Mouse (Mus musculus): ENCODE results near the gene Snw1.
"Not testable (repeated sequence)": the region's sequence is repeated elsewhere in the genome, so short reads cannot be mapped to it uniquely, and the experiment has no call there.

Snw1 gene

GRCm38 (mm10) chr12:87471964-87472786, at the start of gene Snw1:
Gene Snw1 (minus strand): TSS chr12:87472274.
- peak; percentile 95 for DNase-seq (ENCODE audit: low spot score)

GRCm38 (mm10) chr12:87519616-87520015, 47.5 kb upstream of the Snw1 start:
- DNase-seq (ENCODE audit: low spot score) = not testable (repeated sequence)

- DNase-seq (ENCODE audit: low spot score) = not testable (repeated sequence)
These were observed 41.9 kb upstream of the Snw1 start, which contains the start of gene Gm8300 for GRCm38 (mm10) chr12:87514016-87514415. Gene Gm8300 (plus strand): TSS chr12:87514316.

GRCm38 (mm10) chr12:87494421-87494820, 22.3 kb upstream of the Snw1 start, which contains the start of gene Gm5788:
Gene Gm5788 (plus strand): TSS chr12:87494721.
- not testable (repeated sequence) for DNase-seq (ENCODE audit: low spot score)

- DNase-seq (ENCODE audit: low spot score) = not testable (repeated sequence)
These were observed 16.6 kb upstream of the Snw1 start for GRCm38 (mm10) chr12:87488683-87489082.

GRCm38 (mm10) chr12:87482482-87482881, 10.4 kb upstream of the Snw1 start:
- DNase-seq (ENCODE audit: low spot score) = not testable (repeated sequence)

GRCm38 (mm10) chr12:87474756-87475155, 2.7 kb upstream of the Snw1 start:
- no peak for DNase-seq (ENCODE audit: low spot score)

- no peak for DNase-seq (ENCODE audit: low spot score)
These were observed 582 bp downstream of the Snw1 start for GRCm38 (mm10) chr12:87471421-87471963.

GRCm38 (mm10) chr12:87470263-87471136, 1.6 kb downstream of the Snw1 start:
- no peak for DNase-seq (ENCODE audit: low spot score)

- DNase-seq (ENCODE audit: low spot score) = no peak
These were observed 7.3 kb downstream of the Snw1 start for GRCm38 (mm10) chr12:87464678-87465297.

- DNase-seq (ENCODE audit: low spot score) = no peak
These were observed 22.6 kb downstream of the Snw1 start for GRCm38 (mm10) chr12:87449456-87449855.

- no peak for DNase-seq (ENCODE audit: low spot score)
These were observed 27.9 kb downstream of the Snw1 start for GRCm38 (mm10) chr12:87444211-87444610.

- DNase-seq (ENCODE audit: low spot score) = peak; percentile 89
These were observed 28.4 kb downstream of the Snw1 start, which contains the start of the genes Slirp and Alkbh1 for GRCm38 (mm10) chr12:87443700-87444122. Gene Slirp (plus strand): TSS chr12:87443896. Gene Alkbh1 (minus strand): TSS chr12:87444017.

GRCm38 (mm10) chr12:87443115-87443699, 28.9 kb downstream of the Snw1 start:
- no peak for DNase-seq (ENCODE audit: low spot score)

GRCm38 (mm10) chr12:87442177-87443114, 29.6 kb downstream of the Snw1 start:
- no peak for DNase-seq (ENCODE audit: low spot score)

- no peak for DNase-seq (ENCODE audit: low spot score)
These were observed 43.2 kb downstream of the Snw1 start for GRCm38 (mm10) chr12:87428885-87429284.

- DNase-seq (ENCODE audit: low spot score) = no peak
These were observed 43.8 kb downstream of the Snw1 start for GRCm38 (mm10) chr12:87428295-87428694.

GRCm38 (mm10) chr12:87426354-87427031, 45.6 kb downstream of the Snw1 start:
- DNase-seq (ENCODE audit: low spot score) = no peak

- DNase-seq (ENCODE audit: low spot score) = no peak
These were observed 47.6 kb downstream of the Snw1 start for GRCm38 (mm10) chr12:87424516-87424915.

- no peak for DNase-seq (ENCODE audit: low spot score)
These were observed 48.4 kb downstream of the Snw1 start for GRCm38 (mm10) chr12:87423700-87424099.
